Mouse (Mus musculus) hematopoietic stem cell, adult 5-6 weeks (primary cell): Measurements from ENCODE around the gene Stk24. TPM values are rescaled to one million over a fixed set of nuclear protein-coding genes. Genes with fewer than 3 reads are reported as not detected.

Source experiments
- total RNA-seq: library from RNA; stranded (forward); fragments of 172-1452, 232-1000 nt; gene quantifications from 2 replicates; pipeline ENCODE4 v1.2.3, GENCODE M21; 2017

Stk24 gene
- total RNA-seq, 1 experiment from 2014 or later: 102 TPM

Other genes starting within 250 kb of the Stk24 start
- gene Slc15a1, start 125.2 kb upstream of the Stk24 start, total RNA-seq: not detected in 2 replicates